Mouse (Mus musculus) small intestine, adult 2 months (tissue): ENCODE measurements around the gene Gm20388. TPM values are rescaled to one million over a fixed set of nuclear protein-coding genes. Genes with fewer than 3 reads are reported as not detected.
A peak's percentile ranks its signal among the peaks of the same experiment; 100 is the strongest.

ENCODE experiments used
- H3K27ac ChIP-seq: fragments of 200-500 bp; 2 replicates; pipeline ENCODE4 v1.5.1; 2012; ENCODE audit warnings: low read depth, low read length, control low read depth, inconsistent platforms; ENCODE audit not compliant: insufficient read depth
- H3K27me3 ChIP-seq: fragments of 200-500 bp; 2 replicates; pipeline ENCODE4 v1.6.1; 2012; ENCODE audit warnings: mild to moderate bottlenecking, moderate library complexity, low read length, inconsistent platforms; ENCODE audit not compliant: control insufficient read depth, insufficient read depth
- H3K36me3 ChIP-seq: fragments of 200-500 bp; 2 replicates; pipeline ENCODE4 v1.6.1; 2012; ENCODE audit warnings: mild to moderate bottlenecking, low read length, control low read depth, inconsistent platforms; ENCODE audit not compliant: control insufficient read depth, insufficient read depth
- H3K4me1 ChIP-seq: fragments of 200-500 bp; 2 replicates; pipeline ENCODE4 v1.6.1; 2012; ENCODE audit warnings: low read length, inconsistent platforms, mixed read lengths; ENCODE audit not compliant: control insufficient read depth, insufficient read depth, insufficient read length
- H3K4me3 ChIP-seq: fragments of 200-500 bp; 2 replicates; pipeline ENCODE4 v1.5.1; 2012; ENCODE audit warnings: low read depth, mild to moderate bottlenecking, control low read depth, inconsistent platforms, low read length, moderate library complexity
- CTCF ChIP-seq: fragments of 200-500 bp; IDR thresholded peaks from 2 replicates; pipeline ENCODE4 v1.5.1; 2012; ENCODE audit warnings: low read depth, mild to moderate bottlenecking, control low read depth, inconsistent platforms, low read length, moderate library complexity, mixed read lengths; ENCODE audit not compliant: insufficient replicate concordance, insufficient read length; ENCODE audit errors: extremely low read depth
- POLR2A ChIP-seq: fragments of 200-500 bp; IDR thresholded peaks from 2 replicates; pipeline ENCODE4 v1.6.1; 2012; ENCODE audit warnings: low read depth, mild to moderate bottlenecking, control low read depth, inconsistent platforms, low read length, moderate library complexity
- WGBS: fragments of 180-500 bp; shearing (Covaris S2); methylation state at CpG from one replicate; pipeline ENCODE4 v1.1.7; 2018; 5-methylcytosine and 5-hydroxymethylcytosine counted together
- polyA plus RNA-seq: library from polyadenylated mRNA; depleted of rRNA; stranded (reverse); fragments of >200 nt; gene quantifications from 2 replicates; pipeline ENCODE4 v1.2.3, GENCODE M21; 2012

Gene Gm20388
- polyA plus RNA-seq, 1 experiment: 37.3 TPM

- TF ChIP-seq CTCF: no peak
- TF ChIP-seq POLR2A: no peak
- Histone ChIP-seq H3K27ac (no peak overlapping the region), H3K4me3 (no peak overlapping the region), H3K36me3 (no peaks in the 10 kb centered on the region), H3K27me3 (no peaks in the 10 kb centered on the region), H3K4me1 (no peaks in the 10 kb centered on the region; the same call in 1 of the 2 replicates)
- 50% methylated on average over 9 of the region's 9 CpGs for WGBS
These were observed 397.9 kb downstream of the Gm20388 start for GRCm38 (mm10) chr8:120308553-120308952.

GRCm38 (mm10) chr8:120309326-120309725 is 398.7 kb downstream of the Gm20388 start:
- Histone ChIP-seq H3K27me3 (no peaks in the 10 kb centered on the region), H3K27ac (no peak overlapping the region), H3K36me3 (no peaks in the 10 kb centered on the region), H3K4me1 (no peaks in the 10 kb centered on the region; the same call in 1 of the 2 replicates), H3K4me3 (no peak overlapping the region)
- TF ChIP-seq POLR2A: no peak
- TF ChIP-seq CTCF: no peak
- WGBS: 86% methylated on average over 18 of the region's 18 CpGs

DNA sequence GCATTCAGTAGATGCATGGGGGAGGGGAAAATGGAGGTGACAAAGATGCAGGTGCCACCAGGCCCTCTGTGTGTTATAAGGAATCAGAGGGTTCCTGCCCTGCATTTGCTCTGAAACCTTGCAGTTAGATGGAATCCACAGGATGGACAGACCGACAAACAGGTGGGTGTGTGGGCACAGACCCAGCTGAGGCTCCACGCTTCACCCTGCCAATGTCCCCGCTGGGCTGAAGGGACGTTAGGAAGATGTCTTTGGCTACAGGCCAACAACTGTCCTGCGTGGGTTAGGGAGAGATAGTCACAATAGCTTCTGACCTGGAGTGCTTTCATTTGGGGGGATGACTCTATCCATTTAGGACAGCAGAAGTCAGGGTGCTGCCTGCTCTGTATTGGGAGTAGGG is 399.4 kb downstream of the Gm20388 start:
- Histone ChIP-seq H3K4me3 (no peak overlapping the region), H3K27ac (no peak overlapping the region), H3K27me3 (no peaks in the 10 kb centered on the region), H3K4me1 (no peaks in the 10 kb centered on the region; the same call in 1 of the 2 replicates), H3K36me3 (no peaks in the 10 kb centered on the region)
- TF ChIP-seq POLR2A: no peak
- TF ChIP-seq CTCF: no peak
- whole genome bisulfite sequencing: 68% methylated on average over 5 of the region's 5 CpGs

DNA sequence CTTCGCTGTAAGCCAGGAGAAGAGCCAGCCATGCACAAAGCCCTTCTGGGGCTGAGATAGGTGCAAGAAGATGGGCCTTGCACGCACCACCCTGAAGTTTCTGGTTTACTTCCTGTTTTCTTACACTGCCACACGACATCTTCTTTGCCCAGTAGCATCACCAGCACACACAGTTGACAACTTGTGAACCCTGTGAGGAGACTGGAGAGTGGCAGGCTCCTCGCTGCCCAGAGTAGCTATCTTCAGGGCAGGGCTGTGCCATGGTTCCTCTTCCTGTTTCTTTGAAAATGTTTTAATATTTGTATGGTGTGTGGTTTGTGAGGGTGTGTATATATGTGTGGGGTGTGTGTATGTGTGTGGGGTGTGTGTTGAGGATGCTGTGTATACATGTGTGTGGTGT is 401.8 kb downstream of the Gm20388 start:
- 82% methylated on average over 4 of the region's 4 CpGs for WGBS

DNA sequence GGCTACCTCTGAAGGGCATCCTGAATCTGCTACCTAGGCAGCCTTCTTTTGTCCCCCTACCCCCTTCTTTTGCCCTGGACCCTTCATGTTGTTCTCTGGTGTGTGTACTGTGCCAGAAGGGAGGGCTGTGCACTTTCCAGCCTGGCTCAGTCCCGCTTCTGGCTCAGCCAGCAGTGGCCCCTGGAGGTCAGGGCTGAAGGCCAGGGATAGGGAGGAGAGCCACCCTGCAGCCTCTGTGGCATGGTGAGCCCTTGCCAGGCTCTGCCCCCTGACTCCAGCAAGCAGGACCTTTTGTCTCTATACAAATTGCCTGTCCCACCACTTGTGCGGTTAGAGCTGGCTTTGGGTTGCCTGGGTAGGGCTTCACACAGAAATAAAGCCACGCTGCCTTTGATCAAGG is 403.0 kb downstream of the Gm20388 start:
- H3K4me1 ChIP-seq: 0 out of 2 replicates have a peak, but pooled peaks cover 2% of the 10 kb centered on the region
- WGBS: 94% methylated on average over 3 of the region's 3 CpGs

More for the DNA sequence above, 401.8 kb downstream of the Gm20388 start:
- H3K27me3 ChIP-seq: no peaks in the 10 kb centered on the region
- H3K27ac ChIP-seq: no peak overlapping the region
- H3K36me3 ChIP-seq: no peaks in the 10 kb centered on the region
- TF ChIP-seq POLR2A (no peak), CTCF (no peak)
- peaks cover 2% of the 10 kb centered on the region; the same call in 1 of the 2 replicates for H3K4me1 ChIP-seq
- H3K4me3 ChIP-seq: no peak overlapping the region

GRCm38 (mm10) chr8:120314932-120315331 is 404.3 kb downstream of the Gm20388 start:
- no peak overlapping the region for H3K4me3 ChIP-seq
- no peaks in the 10 kb centered on the region for H3K27me3 ChIP-seq
- 91% methylated on average over 5 of the region's 5 CpGs for WGBS
- H3K27ac ChIP-seq: no peak overlapping the region
- TF ChIP-seq CTCF (no peak), POLR2A (no peak)
- H3K4me1 ChIP-seq: peaks cover 8% of the 10 kb centered on the region
- no peaks in the 10 kb centered on the region for H3K36me3 ChIP-seq

More for the DNA sequence above, 403.0 kb downstream of the Gm20388 start:
- Histone ChIP-seq H3K4me3 (no peak overlapping the region), H3K27me3 (no peaks in the 10 kb centered on the region), H3K27ac (no peak overlapping the region), H3K36me3 (no peaks in the 10 kb centered on the region)
- no peak for TF ChIP-seq CTCF

GRCm38 (mm10) chr8:120315644-120316043 is 405.0 kb downstream of the Gm20388 start:
- Histone ChIP-seq H3K4me1 (peaks cover 8% of the 10 kb centered on the region), H3K27ac (no peak overlapping the region), H3K4me3 (no peak overlapping the region), H3K36me3 (no peaks in the 10 kb centered on the region), H3K27me3 (no peaks in the 10 kb centered on the region)
- TF ChIP-seq CTCF (peak; percentile 50; the same call in 1 of the 2 replicates), POLR2A (no peak)
- WGBS: 70% methylated on average over 4 of the region's 4 CpGs

GRCm38 (mm10) chr8:120316707-120317106 is 406.1 kb downstream of the Gm20388 start:
- no peak overlapping the region for H3K4me3 ChIP-seq

More at GRCm38 (mm10) chr8:120316707-120317106, 406.1 kb downstream of the Gm20388 start:
- H3K36me3 ChIP-seq: no peaks in the 10 kb centered on the region
- 86% methylated on average over 7 of the region's 7 CpGs for WGBS
- H3K27me3 ChIP-seq: no peaks in the 10 kb centered on the region
- peaks cover 8% of the 10 kb centered on the region for H3K4me1 ChIP-seq
- no peak overlapping the region for H3K27ac ChIP-seq
- TF ChIP-seq CTCF: no peak
- TF ChIP-seq POLR2A: no peak
